15 mouse cellular contexts compared by ENCODE assay signal in genomic region chr11:113708629-113709213, GRCm38 (mm10). TPM values are rescaled to one million over a fixed set of nuclear protein-coding genes. Genes with fewer than 3 reads are reported as not detected.
DNase-seq lines count a peak whose midpoint lies in the region; ATAC-seq and TF ChIP-seq lines count a peak whose summit lies in the region.
"Had no signal": no experiment of that assay in that cellular context is flagged by ENCODE, and none has a peak within 500 bp of the region (broad histone marks: within the 10 kb centered on the region; RNA-seq: fewer than 3 reads in every experiment).

No protein-coding gene starts in this region.

- in situ Hi-C loops in ES-E14 (cut with MboI; ENCODE audit: low sequenced_read_pairs in 2 of 2, unreplicated experiment in 2 of 2), result loop anchor here in 1 of 2 experiments (10.0 kb wide), 1 partner anchor 106 kb away; no protein-coding TSS in a partner anchor

- no peaks in the 10 kb centered on the region for H3K9me3 ChIP-seq in heart, embryonic 13.5 days
- no peaks in the 10 kb centered on the region for H3K9me3 ChIP-seq in neural tube, embryonic 11.5 days (ENCODE audit: control insufficient read depth, low read length)
- H3K9me3 ChIP-seq in neural tube, embryonic 15.5 days (replicated peaks), result no peaks in the 10 kb centered on the region
- no peaks in the 10 kb centered on the region for H3K9me3 ChIP-seq in ES-E14 (ENCODE audit: control insufficient read depth, insufficient read depth, low read depth, low read length)
- H3K9me3 ChIP-seq: liver, embryonic 12.5 days had no signal

- 53% methylated on average over 19 of the region's 19 CpGs for WGBS in heart, embryonic 13.5 days
- 47% methylated on average over 19 of the region's 19 CpGs for WGBS in neural tube, embryonic 11.5 days
- WGBS in neural tube, embryonic 15.5 days, result 58% methylated on average over 19 of the region's 19 CpGs

- 0 out of 2 replicates have a peak overlapping the region, but pooled peaks have one; percentile 36 for H3K4me2 ChIP-seq in heart, embryonic 13.5 days
- no peak overlapping the region for H3K4me2 ChIP-seq in neural tube, embryonic 11.5 days (ENCODE audit: low read depth)
- no peak overlapping the region for H3K4me2 ChIP-seq in neural tube, embryonic 15.5 days
- H3K4me2 ChIP-seq: hindbrain, embryonic 14.5 days; liver, embryonic 12.5 days had no signal

- no peak for DNase-seq in heart, adult 8-10 months (ENCODE audit: low spot score)
- DNase-seq in neural tube, embryonic 11.5 days (ENCODE audit: low spot score), result no peak
- DNase-seq in ES-E14 (ENCODE audit: low read depth, low spot score), result no peak
- peak; percentile 56 for DNase-seq in fat pad, adult 2 months (ENCODE audit: extremely low read depth, low read depth, low spot score)
- DNase-seq: cerebellum, adult 9-10 months; kidney, postnatal 10 days; layer of hippocampus, postnatal 36 days; lung, postnatal 36 days had no signal

- H3K4me1 ChIP-seq in heart, embryonic 13.5 days, result peaks cover 24% of the 10 kb centered on the region
- H3K4me1 ChIP-seq in neural tube, embryonic 11.5 days (ENCODE audit: control insufficient read depth, insufficient read depth, low read length), result peaks cover 19% of the 10 kb centered on the region
- peaks cover 18% of the 10 kb centered on the region for H3K4me1 ChIP-seq in neural tube, embryonic 15.5 days
- peaks cover 5 to 17% of the 10 kb centered on the region in 2 experiments; a peak in 3 of 4 replicates for H3K4me1 ChIP-seq in ES-E14 (ENCODE audit: control insufficient read depth in 2 of 2, insufficient read depth in 2 of 2, low read length in 2 of 2, poor library complexity in 1 of 2)
- H3K4me1 ChIP-seq: liver, embryonic 12.5 days had no signal

- peaks cover 11% of the 10 kb centered on the region; the same call in 1 of the 2 replicates for H3K36me3 ChIP-seq in heart, embryonic 13.5 days
- H3K36me3 ChIP-seq in neural tube, embryonic 11.5 days (ENCODE audit: control insufficient read depth, insufficient read depth, low read length), result no peaks in the 10 kb centered on the region
- 0 out of 2 replicates have a peak, but pooled peaks cover 4% of the 10 kb centered on the region for H3K36me3 ChIP-seq in neural tube, embryonic 15.5 days
- H3K36me3 ChIP-seq in ES-E14 (ENCODE audit: control insufficient read depth, insufficient read depth, low read length, poor library complexity, severe bottlenecking), result no peaks in the 10 kb centered on the region; the same call in 1 of the 2 replicates
- H3K36me3 ChIP-seq: liver, embryonic 12.5 days had no signal

- H3K4me3 ChIP-seq in heart, embryonic 13.5 days, result peak overlapping the region; percentile 1; the same call in 1 of the 2 replicates
- no peak overlapping the region for H3K4me3 ChIP-seq in neural tube, embryonic 11.5 days (ENCODE audit: low read depth, low read length)
- H3K4me3 ChIP-seq in neural tube, embryonic 15.5 days (replicated peaks), result no peak overlapping the region
- peak overlapping the region; percentile 46 to 62 for H3K4me3 ChIP-seq in ES-E14 (ENCODE audit: insufficient read depth in 1 of 2, low read depth in 1 of 2, low read length in 2 of 2, poor library complexity in 1 of 2, severe bottlenecking in 1 of 2)
- H3K4me3 ChIP-seq: liver, embryonic 12.5 days had no signal

- ATAC-seq in heart, embryonic 13.5 days (ENCODE audit: extremely low read depth, insufficient number of reproducible peaks, low FRiP score, low TSS enrichment), result no peak
- ATAC-seq in neural tube, embryonic 11.5 days (ENCODE audit: insufficient read depth, low FRiP score, low TSS enrichment), result no peak
- ATAC-seq in neural tube, embryonic 15.5 days (ENCODE audit: low FRiP score), result no peak
- ATAC-seq in erythroid progenitor cell, adult 5-6 weeks (replicated peaks; ENCODE audit: low FRiP score, poor library complexity, severe bottlenecking), result no peak
- ATAC-seq: liver, embryonic 12.5 days had no signal

- no peak overlapping the region for H3K9ac ChIP-seq in heart, embryonic 13.5 days
- peak overlapping the region; percentile 14; the same call in 1 of the 2 replicates for H3K9ac ChIP-seq in neural tube, embryonic 11.5 days (ENCODE audit: low read length)
- no peak overlapping the region for H3K9ac ChIP-seq in neural tube, embryonic 15.5 days (replicated peaks)
- H3K9ac ChIP-seq in ES-E14 (ENCODE audit: insufficient read depth, low read depth, low read length, poor library complexity, severe bottlenecking), result peak overlapping the region; percentile 67
- H3K9ac ChIP-seq: hindbrain, embryonic 14.5 days; liver, embryonic 12.5 days had no signal

- no peak overlapping the region for H3K27ac ChIP-seq in heart, embryonic 13.5 days (replicated peaks)
- no peak overlapping the region for H3K27ac ChIP-seq in neural tube, embryonic 11.5 days (ENCODE audit: low read depth, low read length)
- no peak overlapping the region for H3K27ac ChIP-seq in neural tube, embryonic 15.5 days (replicated peaks)
- H3K27ac ChIP-seq in ES-E14 (ENCODE audit: insufficient read depth, low read depth, low read length, poor library complexity, severe bottlenecking), result peak overlapping the region; percentile 99
- H3K27ac ChIP-seq: hindbrain, embryonic 14.5 days; liver, embryonic 12.5 days had no signal

- H3K27me3 ChIP-seq in heart, embryonic 13.5 days (replicated peaks), result peaks cover 16% of the 10 kb centered on the region
- 0 out of 2 replicates have a peak, but pooled peaks cover 3% of the 10 kb centered on the region for H3K27me3 ChIP-seq in neural tube, embryonic 11.5 days (ENCODE audit: control insufficient read depth, insufficient read depth, low read length)
- 0 out of 2 replicates have a peak, but pooled peaks cover 9% of the 10 kb centered on the region for H3K27me3 ChIP-seq in neural tube, embryonic 15.5 days (replicated peaks)

TF ChIP-seq in ES-E14, 5 proteins besides CTCF, POLR2A, EP300 and RAD21:
- TF ChIP-seq CHD2 (IDR thresholded peaks at IDR 0.05; ENCODE audit: low read depth, low read length), result no peak
- no peak for TF ChIP-seq MAFK (IDR thresholded peaks at IDR 0.05; ENCODE audit: insufficient read depth, low read depth, low read length)
- TF ChIP-seq HCFC1 (IDR thresholded peaks at IDR 0.05; ENCODE audit: borderline replicate concordance, insufficient read depth, low read length), result no peak
- TF ChIP-seq ZNF384 (IDR thresholded peaks at IDR 0.05; ENCODE audit: low read depth, low read length), result no peak
- no peak for TF ChIP-seq ZC3H11A (IDR thresholded peaks at IDR 0.05; ENCODE audit: borderline replicate concordance, low read depth, low read length)

RNA-seq across cellular contexts. Expression of gene Cpsf4l, which starts 1.1 kb away (rescaled TPM):
- 0.24 TPM in 1 of 2 replicates, not detected in the other for polyA plus RNA-seq in heart, embryonic 13.5 days (2015; fragmentation: Nextera tagmentation; extraction: Ambion mirVana)
- not detected for total RNA-seq in heart, adult 8-10 months (2022)
- 0.26 and 0.50 TPM in 2 replicates for polyA plus RNA-seq in neural tube, embryonic 11.5 days (2014; fragmentation: Nextera tagmentation; extraction: Ambion mirVana)
- 0.27 and 10.0 TPM in 2 replicates for polyA plus RNA-seq in neural tube, embryonic 15.5 days (2015; fragmentation: Nextera tagmentation; extraction: Ambion mirVana)
- 19.6 and 35.0 TPM in 2 replicates for total RNA-seq in ES-E14 (2012; rRNA removed)
- not detected in 2 replicates for total RNA-seq in erythroid progenitor cell, adult 5-6 weeks (2015; ENCODE audit: low replicate concordance)
- total RNA-seq in erythroid progenitor cell, adult 5-6 weeks (2017; ENCODE audit: low replicate concordance), result not detected in 2 replicates
- total RNA-seq: gastrocnemius, adult 8-10 months; layer of hippocampus, postnatal 36 days; monocyte, adult 5-6 weeks had no signal

RNA-seq across cellular contexts. Expression of gene D11Wsu47e, which starts 24.5 kb away (rescaled TPM):
- 15.1 and 16.0 TPM in 2 replicates for polyA plus RNA-seq in heart, embryonic 13.5 days (2015; fragmentation: Nextera tagmentation; extraction: Ambion mirVana)
- 1 to 10 TPM; 5.9 to 8.4 (median 6.8) TPM for total RNA-seq in heart, adult 8-10 months (2022)
- 24.5 and 25.5 TPM in 2 replicates for polyA plus RNA-seq in neural tube, embryonic 11.5 days (2014; fragmentation: Nextera tagmentation; extraction: Ambion mirVana)
- polyA plus RNA-seq in neural tube, embryonic 15.5 days (2015; fragmentation: Nextera tagmentation; extraction: Ambion mirVana), result 21.6 and 21.8 TPM in 2 replicates
- 33.1 and 38.5 TPM in 2 replicates for total RNA-seq in ES-E14 (2012; rRNA removed)
- 10.1 TPM in 1 of 2 replicates, not detected in the other for total RNA-seq in erythroid progenitor cell, adult 5-6 weeks (2015; ENCODE audit: low replicate concordance)
- total RNA-seq in erythroid progenitor cell, adult 5-6 weeks (2017; ENCODE audit: low replicate concordance), result 3.8 and 9.0 TPM in 2 replicates

RNA-seq across cellular contexts. Expression of gene Fam104a, which starts 24.8 kb away (rescaled TPM):
- 43.9 and 46.5 TPM in 2 replicates for polyA plus RNA-seq in heart, embryonic 13.5 days (2015; fragmentation: Nextera tagmentation; extraction: Ambion mirVana)
- 10 to 100 TPM; 15.0 to 16.7 (median 15.8) TPM for total RNA-seq in heart, adult 8-10 months (2022)
- polyA plus RNA-seq in neural tube, embryonic 11.5 days (2014; fragmentation: Nextera tagmentation; extraction: Ambion mirVana), result 57.3 and 57.9 TPM in 2 replicates
- 37.8 and 40.1 TPM in 2 replicates for polyA plus RNA-seq in neural tube, embryonic 15.5 days (2015; fragmentation: Nextera tagmentation; extraction: Ambion mirVana)
- 13.8 and 18.0 TPM in 2 replicates for total RNA-seq in ES-E14 (2012; rRNA removed)
- 24.1 and 24.3 TPM in 2 replicates for total RNA-seq in erythroid progenitor cell, adult 5-6 weeks (2015; ENCODE audit: low replicate concordance)
- total RNA-seq in erythroid progenitor cell, adult 5-6 weeks (2017; ENCODE audit: low replicate concordance), result 21.4 and 35.7 TPM in 2 replicates

RNA-seq across cellular contexts. Expression of gene Cdc42ep4, which starts 43.0 kb away (rescaled TPM):
- polyA plus RNA-seq in heart, embryonic 13.5 days (2015; fragmentation: Nextera tagmentation; extraction: Ambion mirVana), result 24.0 and 26.1 TPM in 2 replicates
- total RNA-seq in heart, adult 8-10 months (2022), result 10 to 100 TPM in 3 of 4 experiments, 1 to 10 TPM in 1; 9.7 to 16.5 (median 14.7) TPM
- polyA plus RNA-seq in neural tube, embryonic 11.5 days (2014; fragmentation: Nextera tagmentation; extraction: Ambion mirVana), result 73.3 and 78.2 TPM in 2 replicates
- polyA plus RNA-seq in neural tube, embryonic 15.5 days (2015; fragmentation: Nextera tagmentation; extraction: Ambion mirVana), result 58.1 and 58.6 TPM in 2 replicates
- total RNA-seq in ES-E14 (2012; rRNA removed), result 17.8 and 20.7 TPM in 2 replicates
- 18.0 and 19.8 TPM in 2 replicates for total RNA-seq in erythroid progenitor cell, adult 5-6 weeks (2015; ENCODE audit: low replicate concordance)
- 31.3 and 33.8 TPM in 2 replicates for total RNA-seq in erythroid progenitor cell, adult 5-6 weeks (2017; ENCODE audit: low replicate concordance)

RNA-seq across cellular contexts. Expression of gene Slc39a11, which starts 58.8 kb away (rescaled TPM):
- polyA plus RNA-seq in heart, embryonic 13.5 days (2015; fragmentation: Nextera tagmentation; extraction: Ambion mirVana), result 15.2 and 16.8 TPM in 2 replicates
- 1 to 10 TPM; 2.8 to 4.4 (median 4.0) TPM for total RNA-seq in heart, adult 8-10 months (2022)
- polyA plus RNA-seq in neural tube, embryonic 11.5 days (2014; fragmentation: Nextera tagmentation; extraction: Ambion mirVana), result 20.1 and 20.5 TPM in 2 replicates
- polyA plus RNA-seq in neural tube, embryonic 15.5 days (2015; fragmentation: Nextera tagmentation; extraction: Ambion mirVana), result 27.7 and 30.4 TPM in 2 replicates
- 17.0 and 18.0 TPM in 2 replicates for total RNA-seq in ES-E14 (2012; rRNA removed)
- total RNA-seq in erythroid progenitor cell, adult 5-6 weeks (2015; ENCODE audit: low replicate concordance), result 3.6 and 5.4 TPM in 2 replicates
- total RNA-seq in erythroid progenitor cell, adult 5-6 weeks (2017; ENCODE audit: low replicate concordance), result 3.5 and 4.7 TPM in 2 replicates

Comparison
In these comparisons a context has a peak if more than half of its experiments do, and no peak if none do; other contexts are left out.
1. H3K9ac ChIP-seq: peak in neural tube, embryonic 11.5 days (single experiment) and ES-E14 (single experiment); none in heart, embryonic 13.5 days (single experiment) and neural tube, embryonic 15.5 days (single experiment).
2. H3K4me3 ChIP-seq: peak in heart, embryonic 13.5 days (single experiment) and ES-E14 (2 of 2); none in neural tube, embryonic 11.5 days (single experiment) and neural tube, embryonic 15.5 days (single experiment).
3. RNA of gene Cpsf4l, which starts 1.1 kb away (total RNA-seq): 19.6 to 35.0 TPM in ES-E14; not detected in heart, adult 8-10 months and not detected in erythroid progenitor cell, adult 5-6 weeks; every median in the first group is over 10 times any median in the second.